Mouse (Mus musculus): ENCODE data around the gene Rac3. TPM values are rescaled to one million over a fixed set of nuclear protein-coding genes. Genes with fewer than 3 reads are reported as not detected.

Rac3 gene
- polyA plus RNA-seq, 1 experiment from 2014 or later, result 9.9 TPM

- no peak overlapping the region for H3K9ac ChIP-seq (ENCODE audit: low read length)
- no peak overlapping the region for H3K27ac ChIP-seq (ENCODE audit: low read depth, low read length)
- H3K4me1 ChIP-seq (ENCODE audit: control insufficient read depth, insufficient read depth, low read length), result no peaks in the 10 kb centered on the region
- peaks cover under 1% of the 10 kb centered on the region for H3K36me3 ChIP-seq (ENCODE audit: control insufficient read depth, insufficient read depth, low read length)
- DNase-seq (ENCODE audit: low spot score, missing footprints) (no peak), ATAC-seq (ENCODE audit: low FRiP score) (no peak)
- no peaks in the 10 kb centered on the region for H3K9me3 ChIP-seq (ENCODE audit: control insufficient read depth, low read length)
- H3K27me3 ChIP-seq (ENCODE audit: control insufficient read depth, insufficient read depth, low read length), result no peaks in the 10 kb centered on the region
- no peak overlapping the region for H3K4me3 ChIP-seq (ENCODE audit: low read depth, low read length)
- WGBS, result 88% methylated on average over 2 of the region's 2 CpGs
- no peak overlapping the region for H3K4me2 ChIP-seq
Observed at GRCm38 (mm10) chr11:120684086-120684485, 37.2 kb upstream of the Rac3 start.

DNA sequence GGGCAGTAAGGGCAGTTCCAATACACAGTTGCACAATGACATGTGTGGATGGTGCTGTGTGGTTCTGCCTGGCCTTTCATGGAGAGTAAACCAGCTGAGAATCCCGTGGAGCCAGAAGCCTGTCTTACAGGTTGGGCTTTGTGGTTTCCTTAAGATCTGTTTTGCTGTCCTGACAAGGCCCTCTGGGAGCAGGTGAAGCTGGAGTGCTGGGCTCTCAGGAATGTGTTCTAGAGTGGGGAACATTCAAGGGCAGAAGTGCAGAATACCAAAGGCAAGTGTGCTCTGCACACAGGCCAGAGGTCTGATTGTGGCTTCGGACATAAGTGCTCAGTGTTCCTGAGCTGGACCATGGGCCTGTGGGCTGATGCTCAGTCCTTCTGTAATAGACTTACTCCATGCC, 36.6 kb upstream of the Rac3 start:
- DNase-seq (ENCODE audit: low spot score, missing footprints), result no peak
- 91% methylated on average over 2 of the region's 2 CpGs for WGBS
- no peak overlapping the region for H3K4me3 ChIP-seq (ENCODE audit: low read depth, low read length)

GRCm38 (mm10) chr11:120686650-120687272, 34.5 kb upstream of the Rac3 start:
- H3K4me2 ChIP-seq, result no peak overlapping the region
- H3K4me1 ChIP-seq (ENCODE audit: control insufficient read depth, insufficient read depth, low read length), result no peaks in the 10 kb centered on the region
- H3K9ac ChIP-seq (ENCODE audit: low read length), result no peak overlapping the region
- H3K27me3 ChIP-seq (ENCODE audit: control insufficient read depth, insufficient read depth, low read length), result no peaks in the 10 kb centered on the region
- H3K9me3 ChIP-seq (ENCODE audit: control insufficient read depth, low read length), result no peaks in the 10 kb centered on the region
- DNase-seq (ENCODE audit: low spot score, missing footprints) (no peak), ATAC-seq (ENCODE audit: low FRiP score) (no peak)
- no peak overlapping the region for H3K4me3 ChIP-seq (ENCODE audit: low read depth, low read length)
- 88% methylated on average over 20 of the region's 20 CpGs for WGBS
- H3K36me3 ChIP-seq (ENCODE audit: control insufficient read depth, insufficient read depth, low read length), result peaks cover 5% of the 10 kb centered on the region
- no peak overlapping the region for H3K27ac ChIP-seq (ENCODE audit: low read depth, low read length)

More for the DNA sequence above, 36.6 kb upstream of the Rac3 start:
- no peak for ATAC-seq (ENCODE audit: low FRiP score)
- no peak overlapping the region for H3K9ac ChIP-seq (ENCODE audit: low read length)
- no peaks in the 10 kb centered on the region for H3K9me3 ChIP-seq (ENCODE audit: control insufficient read depth, low read length)
- H3K4me2 ChIP-seq, result no peak overlapping the region
- no peaks in the 10 kb centered on the region for H3K4me1 ChIP-seq (ENCODE audit: control insufficient read depth, insufficient read depth, low read length)
- H3K27me3 ChIP-seq (ENCODE audit: control insufficient read depth, insufficient read depth, low read length), result no peaks in the 10 kb centered on the region
- peaks cover 3% of the 10 kb centered on the region for H3K36me3 ChIP-seq (ENCODE audit: control insufficient read depth, insufficient read depth, low read length)
- no peak overlapping the region for H3K27ac ChIP-seq (ENCODE audit: low read depth, low read length)

GRCm38 (mm10) chr11:120689365-120689764, 31.9 kb upstream of the Rac3 start:
- Histone ChIP-seq H3K9ac (ENCODE audit: low read length) (no peak overlapping the region), H3K27me3 (ENCODE audit: control insufficient read depth, insufficient read depth, low read length) (no peaks in the 10 kb centered on the region), H3K9me3 (ENCODE audit: control insufficient read depth, low read length) (no peaks in the 10 kb centered on the region), H3K4me2 (no peak overlapping the region), H3K4me3 (ENCODE audit: low read depth, low read length) (no peak overlapping the region), H3K4me1 (ENCODE audit: control insufficient read depth, insufficient read depth, low read length) (no peaks in the 10 kb centered on the region), H3K36me3 (ENCODE audit: control insufficient read depth, insufficient read depth, low read length) (peaks cover 5% of the 10 kb centered on the region), H3K27ac (ENCODE audit: low read depth, low read length) (no peak overlapping the region)
- ATAC-seq (ENCODE audit: low FRiP score) (no peak), DNase-seq (ENCODE audit: low spot score, missing footprints) (no peak)
- 87% methylated on average over 3 of the region's 3 CpGs for WGBS

GRCm38 (mm10) chr11:120692471-120693011, 28.7 kb upstream of the Rac3 start:
- Histone ChIP-seq H3K4me1 (ENCODE audit: control insufficient read depth, insufficient read depth, low read length) (peaks cover 10% of the 10 kb centered on the region; the same call in 1 of the 2 replicates), H3K9ac (ENCODE audit: low read length) (no peak overlapping the region), H3K36me3 (ENCODE audit: control insufficient read depth, insufficient read depth, low read length) (peaks cover 5% of the 10 kb centered on the region; the same call in 1 of the 2 replicates), H3K9me3 (ENCODE audit: control insufficient read depth, low read length) (no peaks in the 10 kb centered on the region), H3K4me3 (ENCODE audit: low read depth, low read length) (no peak overlapping the region), H3K27ac (ENCODE audit: low read depth, low read length) (no peak overlapping the region), H3K4me2 (no peak overlapping the region), H3K27me3 (ENCODE audit: control insufficient read depth, insufficient read depth, low read length) (no peaks in the 10 kb centered on the region)
- DNase-seq (ENCODE audit: low spot score, missing footprints) (no peak), ATAC-seq (ENCODE audit: low FRiP score) (no peak)
- WGBS, result 96% methylated on average over 4 of the region's 4 CpGs

DNA sequence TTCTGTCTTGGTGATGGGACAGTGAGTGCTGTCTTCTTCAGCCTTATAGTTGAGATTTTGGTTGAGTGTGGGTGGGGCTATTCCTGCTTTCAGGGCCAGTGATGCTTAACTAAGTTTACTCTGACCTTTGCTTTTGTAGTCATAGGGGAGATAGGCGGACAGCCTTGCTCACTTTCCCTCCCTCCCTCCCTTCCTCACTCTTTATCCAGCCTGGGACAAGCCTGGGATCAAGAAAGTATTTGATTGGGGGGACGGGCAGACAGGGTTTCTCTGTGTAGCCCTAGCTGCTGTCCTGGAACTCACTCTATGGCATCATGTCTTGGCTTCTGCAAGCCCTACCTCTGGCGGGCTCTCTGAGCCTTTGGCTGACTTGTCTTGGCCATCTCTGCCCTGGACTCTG, 27.8 kb upstream of the Rac3 start:
- peaks cover 5% of the 10 kb centered on the region; the same call in 1 of the 2 replicates for H3K36me3 ChIP-seq (ENCODE audit: control insufficient read depth, insufficient read depth, low read length)
- WGBS, result 55% methylated on average over 3 of the region's 3 CpGs
- no peak for DNase-seq (ENCODE audit: low spot score, missing footprints)
- no peaks in the 10 kb centered on the region for H3K27me3 ChIP-seq (ENCODE audit: control insufficient read depth, insufficient read depth, low read length)
- no peaks in the 10 kb centered on the region for H3K9me3 ChIP-seq (ENCODE audit: control insufficient read depth, low read length)
- H3K4me1 ChIP-seq (ENCODE audit: control insufficient read depth, insufficient read depth, low read length), result peaks cover 10% of the 10 kb centered on the region; the same call in 1 of the 2 replicates
- no peak overlapping the region for H3K27ac ChIP-seq (ENCODE audit: low read depth, low read length)
- ATAC-seq (ENCODE audit: low FRiP score), result no peak
- H3K9ac ChIP-seq (ENCODE audit: low read length), result no peak overlapping the region
- no peak overlapping the region for H3K4me2 ChIP-seq
- no peak overlapping the region for H3K4me3 ChIP-seq (ENCODE audit: low read depth, low read length)

GRCm38 (mm10) chr11:120695184-120695583, 26.1 kb upstream of the Rac3 start:
- Histone ChIP-seq H3K4me3 (ENCODE audit: low read depth, low read length) (no peak overlapping the region), H3K9me3 (ENCODE audit: control insufficient read depth, low read length) (no peaks in the 10 kb centered on the region), H3K36me3 (ENCODE audit: control insufficient read depth, insufficient read depth, low read length) (0 out of 2 replicates have a peak, but pooled peaks cover 2% of the 10 kb centered on the region), H3K27ac (ENCODE audit: low read depth, low read length) (no peak overlapping the region), H3K9ac (ENCODE audit: low read length) (no peak overlapping the region), H3K27me3 (ENCODE audit: control insufficient read depth, insufficient read depth, low read length) (no peaks in the 10 kb centered on the region), H3K4me2 (no peak overlapping the region), H3K4me1 (ENCODE audit: control insufficient read depth, insufficient read depth, low read length) (peaks cover 10% of the 10 kb centered on the region; the same call in 1 of the 2 replicates)
- DNase-seq (ENCODE audit: low spot score, missing footprints) (no peak), ATAC-seq (ENCODE audit: low FRiP score) (peak; percentile 66)
- 30% methylated on average over 4 of the region's 4 CpGs for WGBS

DNA sequence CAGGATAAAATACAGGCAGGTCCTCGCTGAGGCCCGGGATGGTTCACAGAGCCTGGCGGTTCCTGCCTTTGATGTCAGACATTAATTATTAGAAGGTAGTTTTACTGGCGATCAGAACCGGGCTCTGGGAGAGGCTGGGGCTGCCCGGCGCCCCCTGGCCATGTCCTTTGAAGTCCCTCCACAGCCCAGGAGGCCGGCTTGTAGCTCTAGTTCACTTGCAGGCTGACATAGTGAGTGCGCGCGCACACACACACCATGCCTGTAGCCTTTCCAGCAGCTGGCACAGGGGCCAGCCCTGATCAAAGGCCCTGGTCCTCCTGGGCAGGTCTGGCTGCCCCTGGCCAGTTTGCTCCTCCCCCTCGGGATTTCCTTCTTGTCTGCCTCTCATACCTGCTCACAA, 25.6 kb upstream of the Rac3 start:
- peak overlapping the region; percentile 16; the same call in 1 of the 2 replicates for H3K9ac ChIP-seq (ENCODE audit: low read length)
- DNase-seq (ENCODE audit: low spot score, missing footprints) (no peak), ATAC-seq (ENCODE audit: low FRiP score) (no peak; the same call in 1 of the 2 replicates)
- WGBS, result 56% methylated on average over 12 of the region's 12 CpGs
- H3K27me3 ChIP-seq (ENCODE audit: control insufficient read depth, insufficient read depth, low read length), result no peaks in the 10 kb centered on the region
- H3K27ac ChIP-seq (ENCODE audit: low read depth, low read length), result peak overlapping the region; percentile 44
- H3K4me1 ChIP-seq (ENCODE audit: control insufficient read depth, insufficient read depth, low read length), result peaks cover 10% of the 10 kb centered on the region; the same call in 1 of the 2 replicates
- no peak overlapping the region for H3K4me2 ChIP-seq
- no peaks in the 10 kb centered on the region for H3K9me3 ChIP-seq (ENCODE audit: control insufficient read depth, low read length)
- H3K36me3 ChIP-seq (ENCODE audit: control insufficient read depth, insufficient read depth, low read length), result no peaks in the 10 kb centered on the region
- no peak overlapping the region for H3K4me3 ChIP-seq (ENCODE audit: low read depth, low read length)

DNA sequence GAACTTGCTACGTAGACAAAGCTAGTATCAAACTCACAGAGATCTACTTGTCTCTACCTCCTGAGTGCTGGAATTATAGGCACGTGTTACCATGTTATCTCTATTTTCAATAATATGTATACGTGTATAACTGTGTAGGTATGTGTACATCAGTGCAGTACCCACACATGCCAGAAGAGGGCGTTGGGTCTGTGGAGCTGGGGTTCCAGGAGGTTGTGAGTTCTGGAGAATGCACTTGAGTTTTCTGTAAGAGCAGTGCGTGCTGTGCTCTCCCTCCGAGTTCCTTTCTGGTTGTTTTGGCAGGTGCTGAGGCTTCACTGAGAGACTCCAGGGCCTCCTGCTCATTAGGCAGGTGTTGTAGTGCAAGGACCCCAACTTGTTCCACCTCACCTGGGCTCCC, 24.7 kb upstream of the Rac3 start:
- no peak overlapping the region for H3K4me2 ChIP-seq
- no peak overlapping the region for H3K9ac ChIP-seq (ENCODE audit: low read length)
- peaks cover 10% of the 10 kb centered on the region; the same call in 1 of the 2 replicates for H3K4me1 ChIP-seq (ENCODE audit: control insufficient read depth, insufficient read depth, low read length)
- WGBS, result 88% methylated on average over 6 of the region's 6 CpGs
- ATAC-seq (ENCODE audit: low FRiP score) (no peak), DNase-seq (ENCODE audit: low spot score, missing footprints) (no peak)
- H3K27ac ChIP-seq (ENCODE audit: low read depth, low read length), result no peak overlapping the region
- H3K27me3 ChIP-seq (ENCODE audit: control insufficient read depth, insufficient read depth, low read length), result no peaks in the 10 kb centered on the region
- 0 out of 2 replicates have a peak, but pooled peaks cover 2% of the 10 kb centered on the region for H3K36me3 ChIP-seq (ENCODE audit: control insufficient read depth, insufficient read depth, low read length)
- no peak overlapping the region for H3K4me3 ChIP-seq (ENCODE audit: low read depth, low read length)
- no peaks in the 10 kb centered on the region for H3K9me3 ChIP-seq (ENCODE audit: control insufficient read depth, low read length)
